Mouse (Mus musculus) embryonic facial prominence, embryonic 14.5 days (tissue): ENCODE data around the gene Hspbap1. TPM values are rescaled to one million over a fixed set of nuclear protein-coding genes. Genes with fewer than 3 reads are reported as not detected.

Experiments used
- ATAC-seq: fragments of 200-750 bp; cut with Nextera tagmentation; 2 replicates; pipeline ENCODE4 v1.8.0; 2017; ENCODE audit warnings: low read depth, moderate number of reproducible peaks, moderate TSS enrichment
- DNase-seq: peaks from one replicate; pipeline ENCODE4 v3.0.0-alpha.2; 2015; ENCODE audit warnings: low spot score
- H3K27ac ChIP-seq: fragments of 300-500 bp; sonication (generic); replicated peaks from 2 replicates; pipeline ENCODE4 v1.5.1; 2014; ENCODE audit warnings: low read depth, mild to moderate bottlenecking, low read length, moderate library complexity
- H3K27me3 ChIP-seq: fragments of 300-500 bp; sonication (generic); replicated peaks from 2 replicates; pipeline ENCODE4 v1.6.1; 2014; ENCODE audit warnings: low read length; ENCODE audit not compliant: control insufficient read depth, insufficient read depth
- H3K36me3 ChIP-seq: fragments of 300-500 bp; sonication (generic); 2 replicates; pipeline ENCODE4 v1.6.1; 2014; ENCODE audit warnings: low read length, mixed read lengths; ENCODE audit not compliant: control insufficient read depth, insufficient read depth
- H3K4me1 ChIP-seq: fragments of 300-500 bp; sonication (generic); 2 replicates; pipeline ENCODE4 v1.6.1; 2014; ENCODE audit warnings: antibody characterized with exemption, low read length; ENCODE audit not compliant: control insufficient read depth, insufficient read depth
- H3K4me2 ChIP-seq: fragments of 300-500 bp; sonication (generic); 2 replicates; pipeline ENCODE4 v1.6.1; 2014; ENCODE audit warnings: low read depth, mild to moderate bottlenecking, low read length, moderate library complexity, mixed read lengths
- H3K4me3 ChIP-seq: fragments of 300-500 bp; sonication (generic); 2 replicates; pipeline ENCODE4 v1.5.1; 2014; ENCODE audit warnings: low read depth, mild to moderate bottlenecking, low read length
- H3K9ac ChIP-seq: fragments of 300-500 bp; sonication (generic); 2 replicates; pipeline ENCODE4 v1.6.1; 2014; ENCODE audit warnings: low read depth, mild to moderate bottlenecking, low read length, moderate library complexity, mixed read lengths
- H3K9me3 ChIP-seq: fragments of 300-500 bp; sonication (generic); 2 replicates; pipeline ENCODE4 v1.6.1; 2016; ENCODE audit warnings: low read length; ENCODE audit not compliant: control insufficient read depth
- WGBS: fragments of 180-500 bp; shearing (Covaris S2); extraction: QIAGEN DNeasy Blood & Tissue Kit; methylation state at CpG from one replicate; pipeline ENCODE4 v1.1.7; 2014; 5-methylcytosine and 5-hydroxymethylcytosine counted together
- polyA plus RNA-seq: library from polyadenylated mRNA; unstranded; fragments of >200 nt; fragmentation: Nextera tagmentation; extraction: Ambion mirVana; gene quantifications from 2 replicates; pipeline ENCODE4 v1.2.1, GENCODE M21; 2014

Gene Hspbap1
- polyA plus RNA-seq, 1 experiment from 2014 or later, result 13.9 TPM

DNA sequence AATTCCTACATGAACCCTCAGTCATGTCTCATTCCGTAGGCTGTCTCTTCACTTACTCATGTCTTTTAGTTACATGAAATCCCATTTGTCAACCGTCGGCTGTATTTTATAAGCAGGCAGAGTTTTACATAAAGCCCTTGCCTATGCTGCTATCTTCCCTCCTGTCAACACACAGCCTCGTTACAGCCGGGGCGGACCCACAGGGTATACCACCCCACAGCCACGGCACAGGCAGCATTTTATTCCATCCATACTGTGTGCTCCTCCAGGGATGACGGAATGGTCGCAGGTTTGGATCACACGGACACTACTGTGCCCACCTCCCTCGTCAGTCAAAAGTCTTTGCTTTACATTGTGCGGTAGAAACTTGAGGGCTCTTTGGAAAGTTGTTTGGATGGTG lies 29.8 kb upstream of the Hspbap1 start:
- WGBS, result 70% methylated on average over 12 of the region's 12 CpGs

GRCm38 (mm10) chr16:35740943-35741342 lies 29.2 kb upstream of the Hspbap1 start:
- Histone ChIP-seq H3K4me2 (no peak overlapping the region), H3K27me3 (no peaks in the 10 kb centered on the region), H3K4me1 (no peaks in the 10 kb centered on the region), H3K36me3 (no peaks in the 10 kb centered on the region), H3K9me3 (no peaks in the 10 kb centered on the region), H3K9ac (no peak overlapping the region), H3K4me3 (no peak overlapping the region), H3K27ac (no peak overlapping the region)
- 59% methylated on average over 6 of the region's 6 CpGs for WGBS
- ATAC-seq, result no peak
- DNase-seq, result no peak

More for the DNA sequence above, 29.8 kb upstream of the Hspbap1 start:
- Histone ChIP-seq H3K4me3 (no peak overlapping the region), H3K9ac (no peak overlapping the region), H3K9me3 (no peaks in the 10 kb centered on the region), H3K4me1 (no peaks in the 10 kb centered on the region), H3K4me2 (no peak overlapping the region), H3K36me3 (no peaks in the 10 kb centered on the region), H3K27ac (no peak overlapping the region), H3K27me3 (no peaks in the 10 kb centered on the region)
- no peak for DNase-seq
- no peak for ATAC-seq

GRCm38 (mm10) chr16:35741621-35742020 lies 28.6 kb upstream of the Hspbap1 start:
- Histone ChIP-seq H3K4me2 (no peak overlapping the region), H3K4me3 (no peak overlapping the region), H3K9ac (no peak overlapping the region), H3K27ac (no peak overlapping the region), H3K36me3 (no peaks in the 10 kb centered on the region), H3K4me1 (no peaks in the 10 kb centered on the region), H3K9me3 (no peaks in the 10 kb centered on the region), H3K27me3 (no peaks in the 10 kb centered on the region)
- ATAC-seq (no peak), DNase-seq (no peak)
- WGBS, result 98% methylated on average over 5 of the region's 5 CpGs

DNA sequence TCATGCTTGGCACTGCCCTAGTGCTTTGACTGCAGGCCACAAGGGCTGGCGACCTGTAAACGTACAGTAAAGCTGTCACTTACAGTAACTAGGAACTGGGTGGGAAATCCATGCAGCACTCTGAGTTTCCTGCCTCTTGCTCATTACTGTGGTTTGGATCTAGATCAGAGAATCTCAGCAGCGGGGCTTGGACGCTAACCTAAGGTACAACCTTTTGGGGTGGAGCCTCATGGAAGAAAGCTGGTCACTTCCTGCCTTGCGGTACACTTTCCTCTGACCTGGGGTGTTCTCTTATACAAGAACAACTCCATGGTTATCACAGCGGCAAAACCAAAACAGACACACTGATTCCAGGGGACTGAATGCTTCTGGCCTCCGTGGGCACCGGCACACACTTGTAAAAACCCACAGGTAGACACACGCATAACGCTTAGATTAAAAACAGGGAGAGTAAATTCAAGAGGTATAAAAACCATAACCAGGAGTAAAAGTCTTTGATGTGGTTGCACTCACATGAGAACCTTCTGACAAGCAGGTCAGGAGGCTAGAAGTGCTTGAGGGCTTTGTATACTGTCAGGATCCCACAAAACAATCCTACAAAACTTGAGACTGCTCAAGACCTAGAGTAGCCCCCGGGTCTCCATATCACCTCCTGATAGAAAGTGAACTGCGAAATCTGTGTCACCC lies 27.8 kb upstream of the Hspbap1 start:
- H3K27me3 ChIP-seq, result no peaks in the 10 kb centered on the region
- ATAC-seq (no peak; the same call in 1 of the 2 replicates), DNase-seq (no peak)
- H3K4me2 ChIP-seq, result no peak overlapping the region
- no peak overlapping the region for H3K27ac ChIP-seq
- no peaks in the 10 kb centered on the region for H3K9me3 ChIP-seq
- WGBS, result 71% methylated on average over 12 of the region's 12 CpGs
- no peak overlapping the region for H3K9ac ChIP-seq
- H3K36me3 ChIP-seq, result no peaks in the 10 kb centered on the region
- H3K4me3 ChIP-seq, result no peak overlapping the region
- H3K4me1 ChIP-seq, result no peaks in the 10 kb centered on the region

DNA sequence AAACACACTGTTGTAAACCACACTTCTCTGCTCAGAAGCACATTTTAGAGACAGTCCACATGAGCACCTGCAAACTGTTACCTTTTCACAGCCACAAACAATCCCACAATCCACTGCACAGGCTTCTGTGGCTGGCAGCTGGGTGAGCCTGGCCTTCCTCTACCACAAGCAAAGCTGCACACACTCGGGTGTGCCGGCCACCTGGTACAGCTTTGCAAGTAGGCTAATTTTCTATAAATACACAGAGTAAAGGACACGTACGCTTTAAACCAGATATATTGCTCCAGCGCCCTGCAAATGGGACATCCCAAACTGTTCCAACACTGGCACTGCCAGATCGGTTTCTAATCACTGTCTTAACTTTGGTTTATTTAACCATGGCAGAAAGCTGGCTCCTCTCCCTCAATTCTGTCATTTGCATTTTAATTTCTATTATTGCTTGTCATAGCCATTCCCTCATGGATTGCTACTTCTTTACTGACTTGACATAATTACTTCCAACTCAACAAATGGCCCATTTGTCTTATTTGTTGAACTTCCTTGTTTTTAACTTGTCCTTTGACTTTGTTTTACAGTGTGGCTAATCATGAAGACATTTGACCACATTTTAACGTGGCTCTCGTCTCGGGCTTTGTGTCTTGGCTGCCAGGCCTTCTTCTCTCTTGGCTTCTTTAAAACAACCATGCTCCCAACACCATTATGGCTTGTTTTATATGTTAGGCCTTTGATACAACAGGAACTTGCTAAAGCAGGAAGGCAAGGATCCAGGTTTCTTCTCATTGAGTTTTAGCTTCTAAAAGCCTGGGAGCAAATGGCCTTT lies 22.5 kb upstream of the Hspbap1 start:
- no peaks in the 10 kb centered on the region for H3K27me3 ChIP-seq
- DNase-seq (no peak), ATAC-seq (no peak)
- H3K4me1 ChIP-seq, result peaks cover 9% of the 10 kb centered on the region; the same call in 1 of the 2 replicates
- H3K9ac ChIP-seq, result no peak overlapping the region
- no peaks in the 10 kb centered on the region for H3K9me3 ChIP-seq
- no peaks in the 10 kb centered on the region for H3K36me3 ChIP-seq
- no peak overlapping the region for H3K27ac ChIP-seq
- WGBS, result 67% methylated on average over 9 of the region's 9 CpGs
- H3K4me3 ChIP-seq, result no peak overlapping the region
- H3K4me2 ChIP-seq, result no peak overlapping the region

DNA sequence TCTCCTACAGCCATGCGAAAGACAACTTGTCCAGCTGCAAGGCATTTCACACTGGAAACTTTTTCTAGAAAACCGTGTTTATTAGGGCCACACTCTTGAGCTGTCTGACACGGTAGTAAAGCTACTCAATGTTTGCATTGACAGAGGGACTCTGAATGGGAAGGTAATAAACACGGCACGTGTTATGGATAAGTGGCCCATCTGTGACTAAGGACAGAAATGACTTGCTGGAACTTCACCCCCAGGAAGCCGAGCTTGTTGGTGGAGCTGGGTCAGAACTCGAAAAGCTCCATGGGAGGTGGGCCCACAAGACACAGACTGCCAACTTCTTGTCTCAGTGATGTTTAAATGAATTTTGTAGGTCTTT lies 22.0 kb upstream of the Hspbap1 start:
- Histone ChIP-seq H3K27ac (no peak overlapping the region), H3K4me2 (no peak overlapping the region), H3K36me3 (no peaks in the 10 kb centered on the region), H3K9me3 (no peaks in the 10 kb centered on the region), H3K4me3 (no peak overlapping the region), H3K27me3 (no peaks in the 10 kb centered on the region), H3K9ac (no peak overlapping the region), H3K4me1 (peaks cover 9% of the 10 kb centered on the region; the same call in 1 of the 2 replicates)
- 78% methylated on average over 7 of the region's 7 CpGs for WGBS
- ATAC-seq (no peak), DNase-seq (no peak)

- no peak overlapping the region for H3K9ac ChIP-seq
- H3K27me3 ChIP-seq, result no peaks in the 10 kb centered on the region
- no peaks in the 10 kb centered on the region for H3K9me3 ChIP-seq
- ATAC-seq (no peak), DNase-seq (no peak)
- H3K4me1 ChIP-seq, result peaks cover 9% of the 10 kb centered on the region; the same call in 1 of the 2 replicates
- no peak overlapping the region for H3K27ac ChIP-seq
- H3K36me3 ChIP-seq, result no peaks in the 10 kb centered on the region
- H3K4me2 ChIP-seq, result no peak overlapping the region
- 55% methylated on average over 7 of the region's 7 CpGs for WGBS
- H3K4me3 ChIP-seq, result no peak overlapping the region
These were observed 20.8 kb upstream of the Hspbap1 start for GRCm38 (mm10) chr16:35749385-35749784.

DNA sequence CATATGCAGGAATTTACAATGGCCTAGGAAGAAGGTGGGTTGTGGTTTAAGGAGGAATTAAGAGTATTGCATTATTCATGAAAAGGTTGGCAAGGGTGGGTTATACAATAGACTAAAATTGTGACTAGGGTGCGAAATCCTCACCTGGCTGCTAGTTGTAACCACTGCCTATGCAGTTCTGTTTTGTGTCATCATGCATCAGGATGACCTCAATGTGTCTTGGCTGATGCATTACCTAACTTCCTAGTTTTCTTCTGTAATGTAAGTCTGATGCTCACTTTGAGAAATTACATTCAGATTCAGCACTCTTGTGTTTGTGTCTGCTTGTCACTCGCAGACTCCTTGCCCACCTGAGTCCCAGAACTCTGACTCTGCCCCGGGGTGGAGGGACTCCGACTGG lies 18.3 kb upstream of the Hspbap1 start:
- WGBS, result 90% methylated on average over 4 of the region's 4 CpGs

More for the DNA sequence above, 18.3 kb upstream of the Hspbap1 start:
- Histone ChIP-seq H3K4me2 (no peak overlapping the region), H3K4me1 (peaks cover 9% of the 10 kb centered on the region), H3K27me3 (no peaks in the 10 kb centered on the region), H3K9me3 (no peaks in the 10 kb centered on the region), H3K4me3 (no peak overlapping the region), H3K9ac (no peak overlapping the region), H3K36me3 (no peaks in the 10 kb centered on the region), H3K27ac (no peak overlapping the region)
- no peak for ATAC-seq
- DNase-seq, result no peak
